Mouse (Mus musculus) c-Kit-positive CD71-positive TER-119-negative erythroid progenitor cells, embryonic 14.5 days (primary cell): ENCODE results near the gene Parp16.
"Not testable (repeated sequence)": the region's sequence is repeated elsewhere in the genome, so short reads cannot be mapped to it uniquely, and the experiment has no call there.

ENCODE experiments used
- DNase-seq: peaks from one replicate; pipeline ENCODE4 v3.0.0-alpha.2; 2013; ENCODE audit warnings: low read depth

Parp16 gene

GRCm38 (mm10) chr9:65243249-65243648, 48.1 kb downstream of the Parp16 start:
- DNase-seq: no peak

GRCm38 (mm10) chr9:65244036-65244806, 49.1 kb downstream of the Parp16 start:
- DNase-seq: no peak

GRCm38 (mm10) chr9:65247502-65248376, 52.6 kb downstream of the Parp16 start:
- DNase-seq: no peak

- DNase-seq: no peak
Observed at GRCm38 (mm10) chr9:65248377-65248690, 53.2 kb downstream of the Parp16 start.

GRCm38 (mm10) chr9:65252026-65252425, 56.9 kb downstream of the Parp16 start:
- DNase-seq: no peak

- DNase-seq: no peak
Observed at GRCm38 (mm10) chr9:65255906-65256600, 60.9 kb downstream of the Parp16 start.

- DNase-seq: no peak
Observed at GRCm38 (mm10) chr9:65257218-65257910, 62.2 kb downstream of the Parp16 start.

- DNase-seq: no peak
Observed at GRCm38 (mm10) chr9:65259366-65259765, 64.2 kb downstream of the Parp16 start.

- DNase-seq: no peak
Observed at GRCm38 (mm10) chr9:65261591-65262230, 66.6 kb downstream of the Parp16 start.

- DNase-seq: no peak
Observed at GRCm38 (mm10) chr9:65262641-65263120, 67.5 kb downstream of the Parp16 start.

- no peak for DNase-seq
Observed at GRCm38 (mm10) chr9:65264959-65265358, 69.8 kb downstream of the Parp16 start, which contains the start of gene Cilp. Gene Cilp, plus strand, starts transcription at chr9:65265180.

- DNase-seq: no peak
Observed at GRCm38 (mm10) chr9:65267742-65268515, 72.8 kb downstream of the Parp16 start.

- DNase-seq: no peak
Observed at GRCm38 (mm10) chr9:65273048-65273809, 78.1 kb downstream of the Parp16 start.

- no peak for DNase-seq
Observed at GRCm38 (mm10) chr9:65273873-65274272, 78.7 kb downstream of the Parp16 start.

GRCm38 (mm10) chr9:65274851-65275250, 79.7 kb downstream of the Parp16 start:
- DNase-seq: not testable (repeated sequence)

GRCm38 (mm10) chr9:65275810-65276530, 80.8 kb downstream of the Parp16 start:
- no peak for DNase-seq

GRCm38 (mm10) chr9:65281536-65282151, 86.5 kb downstream of the Parp16 start:
- DNase-seq: no peak

- DNase-seq: peak; percentile 50
Observed at GRCm38 (mm10) chr9:65283301-65283700, 88.1 kb downstream of the Parp16 start.

GRCm38 (mm10) chr9:65288252-65288651, 93.1 kb downstream of the Parp16 start:
- not testable (repeated sequence) for DNase-seq
